Mouse (Mus musculus): ENCODE results near the gene Ndrg4. TPM values are rescaled to one million over a fixed set of nuclear protein-coding genes. Genes with fewer than 3 reads are reported as not detected.

Ndrg4 gene
- 0.05 TPM in 1 of 2 replicates, not detected in the other for polyA plus RNA-seq (2012)

DNA sequence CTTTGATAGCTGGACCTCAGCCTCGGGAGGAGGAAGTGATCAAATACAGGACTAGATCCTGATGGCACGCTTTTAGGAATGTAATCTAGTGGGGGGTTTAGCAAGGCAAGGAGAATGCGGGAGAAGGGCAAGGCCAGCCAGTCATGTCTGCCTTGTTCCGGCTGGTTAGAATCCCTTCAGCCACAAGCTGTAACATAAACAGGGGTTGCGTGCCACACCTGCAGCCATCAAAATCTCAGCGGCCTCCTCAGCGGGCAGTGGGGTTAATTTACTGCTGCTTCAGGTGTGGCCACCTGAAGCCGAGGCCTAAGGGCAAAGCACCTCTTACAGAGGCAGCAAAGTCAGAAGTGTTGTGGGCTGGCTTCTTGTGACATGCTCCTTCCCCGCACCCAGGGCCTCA lies at the start of gene Ndrg4:
Gene Ndrg4 (plus strand): TSS at position 350 of the 400 bp plus-strand sequence.
- no peak for TF ChIP-seq GATA1 (IDR thresholded peaks at IDR 0.05; ENCODE audit: low read length)

DNA sequence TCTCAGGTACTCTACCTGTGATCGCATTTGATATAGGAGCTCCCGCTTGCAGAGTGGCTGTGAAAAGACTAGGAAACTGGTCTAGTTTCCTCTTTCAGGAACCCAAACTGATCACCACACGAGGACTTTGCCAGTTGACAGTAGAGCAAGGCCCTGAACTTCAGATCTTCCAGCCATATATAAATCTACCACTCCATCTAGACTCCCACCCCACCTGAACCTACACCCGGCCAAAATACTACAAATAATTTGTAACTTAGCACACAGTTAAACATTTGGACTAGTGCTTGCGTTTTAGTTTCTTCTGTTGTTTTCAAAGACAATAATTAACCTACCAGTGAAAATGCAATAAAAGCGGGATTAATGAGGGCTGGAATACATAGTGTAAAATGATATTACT lies 43.9 kb upstream of the Ndrg4 start:
- no peak for TF ChIP-seq GATA1 (IDR thresholded peaks at IDR 0.05; ENCODE audit: low read length)

DNA sequence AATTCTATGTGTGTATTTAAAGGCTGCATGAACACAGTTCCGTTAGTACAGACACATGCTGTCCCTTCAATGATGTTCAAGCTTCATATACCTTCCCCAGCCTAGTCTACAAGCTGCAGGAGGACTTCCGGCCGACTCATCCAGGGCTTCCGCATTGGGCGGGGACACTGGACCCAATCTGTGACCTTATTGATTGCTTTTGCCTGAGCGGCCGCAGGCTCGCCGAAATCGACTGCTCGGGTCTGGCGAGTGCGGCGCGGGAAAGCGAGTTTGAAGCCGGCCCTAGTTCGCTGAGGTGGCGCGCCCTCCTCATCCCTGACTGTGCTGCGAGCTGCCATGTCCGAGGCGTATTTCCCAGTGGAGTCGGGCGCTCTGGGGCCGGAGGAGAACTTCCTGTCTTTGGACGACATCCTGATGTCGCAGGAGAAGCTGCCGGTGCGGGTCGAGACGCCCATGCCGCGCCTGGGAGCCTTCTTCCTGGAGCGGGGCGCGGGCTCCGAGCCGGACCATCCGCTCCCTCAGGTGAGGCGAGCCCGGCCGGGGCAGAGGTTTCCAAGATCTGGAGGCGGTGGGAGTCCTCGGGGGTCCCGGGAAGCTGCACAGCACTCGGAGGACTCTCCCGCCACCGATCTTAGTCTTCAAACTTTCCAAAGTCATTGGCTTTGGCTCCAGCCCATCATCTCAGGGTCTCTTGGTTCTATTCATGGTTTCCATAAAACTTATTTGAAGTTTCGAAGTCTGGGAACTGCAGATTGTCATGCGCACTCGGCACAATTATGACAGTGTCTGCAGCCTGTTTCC lies 43.3 kb upstream of the Ndrg4 start, which contains the start of gene Gins3:
Gene Gins3 (plus strand): TSS at position 192 of the 801 bp plus-strand sequence.
- no peak for TF ChIP-seq GATA1 (IDR thresholded peaks at IDR 0.05; ENCODE audit: low read length)

DNA sequence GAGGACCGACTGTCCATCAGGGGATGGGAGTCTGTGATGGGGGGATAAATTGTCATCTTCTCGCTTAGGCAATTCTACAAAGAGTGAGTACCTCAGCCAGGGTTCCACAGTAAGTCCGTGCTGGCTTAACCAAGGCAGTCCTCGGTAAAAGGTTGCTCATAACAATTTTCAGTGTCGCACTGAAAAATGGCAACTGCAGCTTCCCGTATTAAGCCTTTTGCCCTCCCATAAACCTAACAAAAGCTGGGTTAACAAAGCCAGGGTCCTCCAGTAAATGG lies 42.8 kb upstream of the Ndrg4 start:
- TF ChIP-seq GATA1 (IDR thresholded peaks at IDR 0.05; ENCODE audit: low read length) = no peak

DNA sequence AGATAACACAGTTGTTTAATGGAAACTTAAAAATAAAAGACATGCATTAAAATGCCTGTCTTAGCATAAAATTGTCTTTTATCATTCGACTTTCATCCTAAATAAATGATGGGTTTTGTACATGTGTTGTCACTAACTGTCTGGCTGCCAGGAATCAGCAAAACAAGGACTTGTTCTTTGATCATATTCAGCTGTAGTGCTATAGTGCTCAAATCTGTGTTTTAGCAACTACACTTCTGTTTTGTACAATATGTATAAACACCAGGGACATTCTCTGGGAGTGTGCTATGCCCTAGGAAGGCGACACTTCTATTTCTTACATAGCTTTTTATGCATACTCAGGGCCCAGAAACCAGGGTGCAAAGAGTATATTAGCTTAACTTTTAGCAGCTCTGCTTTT lies 31.8 kb upstream of the Ndrg4 start:
- TF ChIP-seq GATA1 (IDR thresholded peaks at IDR 0.05; ENCODE audit: low read length) = no peak

DNA sequence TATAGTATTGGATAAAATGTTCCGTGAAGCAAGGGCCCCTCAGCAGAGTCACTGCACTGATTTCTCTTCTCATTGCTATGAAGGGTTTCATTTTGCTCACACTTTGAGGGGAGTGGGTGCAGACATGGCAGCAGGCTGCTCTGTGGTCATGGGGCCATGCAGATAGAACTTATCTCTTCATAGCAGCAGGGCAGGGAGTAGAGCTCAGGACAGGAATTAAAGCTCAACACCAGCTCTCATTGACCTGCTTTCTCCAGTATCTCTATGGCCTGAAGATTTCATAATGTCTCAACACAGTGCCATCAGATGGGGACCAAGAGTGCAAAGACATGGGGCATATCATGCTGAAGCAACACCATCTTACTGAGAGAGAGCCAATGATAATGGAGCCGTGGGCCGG lies 28.5 kb upstream of the Ndrg4 start:
- TF ChIP-seq GATA1 (IDR thresholded peaks at IDR 0.05; ENCODE audit: low read length) = no peak

DNA sequence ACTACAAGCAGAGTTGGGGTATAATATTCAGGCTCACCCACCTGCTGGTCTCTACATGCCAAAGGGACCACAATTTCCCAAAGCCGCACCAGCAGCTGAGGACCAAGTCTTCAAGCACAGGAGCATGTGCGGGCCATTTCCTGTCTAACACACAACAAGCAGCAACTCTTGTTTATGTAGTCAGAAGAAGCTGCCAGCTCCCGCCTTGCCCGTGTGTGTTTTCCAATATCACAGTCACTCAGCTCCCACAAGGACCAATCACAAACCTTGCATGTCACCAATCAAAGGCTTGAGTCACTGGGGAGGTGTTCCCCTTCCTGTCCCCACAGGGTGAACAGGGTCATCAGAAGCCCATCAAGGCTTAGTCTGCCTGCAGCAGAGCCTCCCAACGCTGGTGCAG lies 23.4 kb upstream of the Ndrg4 start:
- no peak for TF ChIP-seq GATA1 (IDR thresholded peaks at IDR 0.05; ENCODE audit: low read length)

DNA sequence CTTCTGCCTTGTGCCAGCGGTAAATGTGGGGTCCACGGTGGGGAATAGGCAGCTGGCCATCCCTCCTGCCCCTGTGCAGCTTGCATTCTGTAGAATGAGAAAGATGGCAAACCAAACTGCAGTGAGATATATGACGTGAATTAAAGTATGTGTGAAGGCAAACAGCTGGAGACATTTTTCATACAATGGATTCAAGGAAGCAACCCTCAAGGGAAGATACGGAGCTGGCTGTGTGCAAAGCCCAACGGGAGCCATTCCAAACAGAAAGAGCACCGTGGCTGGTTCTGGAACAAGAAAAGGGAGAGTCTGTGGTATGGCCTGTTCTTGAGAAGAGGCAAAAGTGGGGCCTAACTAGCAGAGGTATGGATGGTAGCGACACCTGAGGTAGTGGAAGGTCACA lies 20.9 kb upstream of the Ndrg4 start:
- no peak for TF ChIP-seq GATA1 (IDR thresholded peaks at IDR 0.05; ENCODE audit: low read length)

DNA sequence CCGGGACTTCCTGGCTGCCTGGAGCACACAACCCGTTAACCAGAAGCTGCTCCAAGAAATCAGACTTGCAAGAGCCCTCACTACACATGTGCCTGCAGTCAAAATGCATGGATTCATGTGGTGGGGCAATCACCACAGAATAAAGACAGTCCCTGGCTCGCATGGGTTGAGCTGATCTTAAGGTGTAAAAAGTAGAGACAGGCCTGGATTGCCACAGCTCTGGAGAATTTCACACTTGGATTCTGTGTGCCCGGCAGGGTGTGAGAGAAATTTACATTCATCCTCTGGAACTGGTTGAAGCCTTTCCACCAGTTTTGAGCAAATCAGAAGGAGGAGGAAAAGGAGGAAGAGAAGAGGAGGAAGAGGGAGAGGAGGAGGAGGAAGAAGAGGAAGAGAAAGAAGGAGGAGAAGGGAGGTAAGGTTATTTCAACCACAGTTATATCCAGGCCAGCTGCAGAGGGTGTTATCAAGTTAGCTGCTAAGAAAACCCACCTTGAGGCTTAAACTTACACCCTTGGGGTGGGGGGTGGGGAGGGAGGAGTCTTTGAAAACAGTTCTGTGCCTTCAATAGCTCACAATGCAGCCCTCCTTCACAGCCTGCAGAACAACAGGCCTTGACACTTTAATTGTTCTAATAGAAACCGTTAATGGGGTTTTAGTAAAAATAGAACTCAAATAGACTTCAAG lies 20.3 kb upstream of the Ndrg4 start:
- no peak for TF ChIP-seq GATA1 (IDR thresholded peaks at IDR 0.05; ENCODE audit: low read length)

DNA sequence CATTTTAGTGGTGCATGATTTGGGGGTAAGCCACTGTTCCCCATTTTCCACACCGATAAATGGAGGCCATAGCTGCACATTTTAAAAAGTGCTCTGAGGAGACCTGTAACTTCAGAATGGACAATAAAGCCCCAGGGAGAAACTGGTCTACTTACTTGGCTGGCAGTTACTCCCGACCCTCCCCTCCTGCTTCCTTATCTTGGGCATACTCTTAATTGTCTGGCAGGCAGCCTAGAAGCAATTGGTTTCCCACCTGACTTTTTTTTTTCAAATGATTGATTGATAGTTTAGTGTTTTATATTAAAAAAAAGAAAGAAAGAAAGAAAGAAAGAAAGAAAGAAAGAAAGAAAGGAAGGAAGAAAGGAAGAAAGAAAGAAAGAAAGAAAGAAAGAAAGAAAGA lies 19.3 kb upstream of the Ndrg4 start:
- no peak for TF ChIP-seq GATA1 (IDR thresholded peaks at IDR 0.05; ENCODE audit: low read length)

DNA sequence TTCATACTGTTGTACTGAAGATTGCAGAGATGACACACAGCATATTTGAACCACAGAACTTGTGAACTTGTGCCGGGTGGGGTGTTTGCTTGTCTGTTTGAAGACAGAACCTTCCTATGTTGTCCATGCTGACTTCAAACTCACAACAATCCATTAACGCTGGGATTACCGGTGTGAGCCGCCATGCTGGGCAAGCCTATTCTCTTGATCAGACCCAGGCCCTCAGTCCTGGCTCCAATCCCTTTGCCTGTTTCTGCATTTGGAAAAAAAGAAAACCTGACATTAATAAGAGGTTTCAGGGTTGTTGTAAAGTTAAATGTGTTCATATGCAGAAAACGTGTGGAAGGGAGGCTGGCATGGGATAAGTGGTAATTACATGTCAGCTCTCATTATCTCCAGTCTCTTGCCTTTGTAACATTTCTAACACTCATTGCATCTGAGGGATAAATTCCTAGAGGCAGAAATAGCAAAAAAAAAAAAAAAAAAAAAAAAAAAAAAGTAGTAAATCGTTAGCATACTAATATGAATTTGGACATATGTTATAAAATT lies 16.4 kb upstream of the Ndrg4 start:
- no peak for TF ChIP-seq GATA1 (IDR thresholded peaks at IDR 0.05; ENCODE audit: low read length)

DNA sequence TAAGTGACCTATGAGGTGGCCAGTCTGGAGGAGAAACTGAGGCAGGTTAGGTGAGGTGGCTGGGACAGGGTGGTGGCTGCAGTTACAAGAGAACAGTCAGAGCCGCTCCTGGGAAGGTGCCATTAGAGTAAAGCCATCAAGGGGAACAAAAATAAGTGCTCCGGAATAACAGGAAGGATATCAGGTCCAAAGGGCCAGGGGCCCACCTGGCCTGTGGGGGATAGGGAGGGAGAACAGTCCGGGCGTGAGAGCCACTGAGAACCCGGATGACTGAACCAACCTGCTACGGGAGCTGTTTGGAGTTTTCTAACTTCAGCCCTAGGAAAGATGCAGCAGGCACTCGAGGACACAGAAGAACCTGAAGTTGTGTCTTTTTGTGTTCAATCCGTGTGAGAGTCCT lies 15.7 kb upstream of the Ndrg4 start:
- TF ChIP-seq GATA1 (IDR thresholded peaks at IDR 0.05; ENCODE audit: low read length) = no peak

DNA sequence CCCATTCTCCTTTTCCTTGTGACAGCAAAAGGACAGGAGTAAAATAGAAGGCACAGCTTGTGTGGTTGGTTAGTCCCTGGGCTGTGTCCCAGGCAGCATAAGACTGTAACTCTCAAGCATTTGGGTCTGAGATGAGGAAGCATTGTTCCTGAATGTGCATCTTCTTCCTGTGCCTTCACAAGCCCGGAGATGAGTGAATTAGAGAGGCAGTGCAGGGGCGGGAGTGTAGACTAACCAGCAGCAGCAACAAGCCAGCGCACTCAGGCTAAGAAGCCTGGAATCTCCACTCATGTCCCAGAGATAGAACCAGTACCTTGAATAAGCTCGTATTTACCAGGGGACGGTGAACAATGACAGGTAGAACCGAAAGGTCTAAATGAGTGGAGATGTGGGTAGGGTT lies 15.2 kb upstream of the Ndrg4 start:
- no peak for TF ChIP-seq GATA1 (IDR thresholded peaks at IDR 0.05; ENCODE audit: low read length)

DNA sequence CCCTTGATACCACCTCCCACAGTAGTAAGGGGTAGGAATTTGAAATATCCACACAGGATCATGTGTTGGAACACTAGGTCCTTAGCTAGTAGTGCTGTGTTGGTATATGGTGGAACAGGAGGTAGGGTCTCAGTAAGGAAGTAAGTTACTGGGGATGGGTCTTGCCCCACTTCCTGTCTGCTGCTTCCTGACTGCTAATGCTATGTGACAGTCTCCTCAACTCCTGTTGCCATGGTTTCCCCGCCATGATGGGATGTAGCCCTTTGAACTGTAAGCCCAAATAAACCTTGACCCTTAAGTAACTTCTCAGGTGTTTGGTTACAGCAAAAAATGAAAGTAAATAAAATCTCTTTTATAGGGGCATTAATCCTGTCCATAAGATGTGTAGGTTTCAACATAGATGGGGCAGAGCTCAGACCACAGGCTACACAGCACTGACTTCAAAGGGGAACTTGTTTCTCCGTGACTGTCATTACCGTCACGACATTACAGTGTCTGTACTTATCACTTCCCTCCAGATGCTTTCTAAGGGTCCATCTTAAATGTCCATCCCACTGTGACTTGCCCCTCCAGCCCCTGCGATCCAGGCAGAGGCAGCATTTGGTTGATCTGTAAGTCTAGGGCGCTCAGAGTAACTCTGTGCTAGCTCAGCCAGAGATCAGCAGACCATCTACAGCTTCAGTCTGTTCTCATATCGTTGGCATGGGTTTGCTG lies 13.7 kb upstream of the Ndrg4 start:
- TF ChIP-seq GATA1 (IDR thresholded peaks at IDR 0.05; ENCODE audit: low read length) = no peak

DNA sequence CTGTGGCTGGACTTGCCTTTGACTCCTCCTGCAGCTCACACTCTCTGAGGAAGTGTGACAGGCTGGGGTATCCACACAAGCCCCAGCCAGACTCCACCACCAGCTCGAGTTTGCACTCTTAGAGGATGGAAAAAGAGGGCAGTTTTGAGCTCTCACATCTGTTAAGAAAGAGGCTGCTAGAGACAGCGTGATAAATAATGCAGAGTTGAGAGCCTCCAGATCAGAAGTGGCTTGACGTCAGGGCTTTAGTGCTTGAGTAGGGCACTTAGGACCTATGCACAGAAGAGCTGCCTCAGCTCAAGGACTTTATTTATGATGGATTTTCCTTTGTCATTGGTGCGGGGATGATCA lies 13.2 kb upstream of the Ndrg4 start:
- TF ChIP-seq GATA1 (IDR thresholded peaks at IDR 0.05; ENCODE audit: low read length) = no peak

Data from G1E-ER4 (cell line).